Mouse (Mus musculus): Measurements from ENCODE around the gene Klf5.

DNA sequence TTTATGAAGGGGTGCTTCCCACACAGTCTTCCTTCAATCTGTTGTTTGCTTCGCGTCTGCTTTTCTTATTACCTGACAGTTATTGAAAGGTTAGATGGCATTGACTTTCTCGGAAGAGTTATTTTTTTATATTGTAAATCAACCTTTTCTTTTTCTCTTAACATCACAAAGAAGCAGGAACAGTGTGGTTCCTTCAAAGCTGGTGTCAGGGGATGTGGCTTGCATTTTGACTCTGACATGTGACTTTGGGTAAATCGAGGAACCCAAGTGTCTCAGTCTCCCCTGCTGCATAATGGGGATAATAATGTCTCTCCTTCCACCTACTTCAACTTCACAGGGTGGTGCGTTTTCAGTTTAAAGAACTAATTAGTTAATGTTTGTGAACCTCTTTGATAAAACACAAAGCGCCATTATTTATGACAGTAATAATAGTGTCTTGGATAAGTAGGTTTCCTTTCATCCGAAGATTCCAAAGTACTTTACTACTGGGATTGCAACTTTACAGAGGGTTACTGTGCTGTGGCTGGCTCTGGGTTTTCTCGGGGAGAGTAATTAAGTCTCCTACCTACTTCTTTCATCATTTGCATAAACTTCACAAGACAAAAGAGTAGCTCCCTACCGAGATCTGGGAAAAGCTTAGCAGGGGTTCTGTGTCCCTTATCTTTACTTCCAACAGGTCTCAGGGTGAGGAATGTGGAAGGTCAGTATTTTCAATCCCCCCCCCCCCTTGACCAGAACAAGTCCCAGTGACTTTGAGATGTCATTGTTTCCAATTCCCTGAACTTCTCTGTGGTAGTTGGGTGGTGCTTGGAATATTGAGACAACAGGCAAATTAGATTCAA is 41.4 kb downstream of the Klf5 start:
- no peak for TF ChIP-seq POLR2A (IDR thresholded peaks at IDR 0.05; ENCODE audit: extremely low read depth, insufficient read depth, low read length)
- no peak for TF ChIP-seq CTCF (IDR thresholded peaks at IDR 0.05; ENCODE audit: low read depth, low read length)
